In the genomic region with DNA sequence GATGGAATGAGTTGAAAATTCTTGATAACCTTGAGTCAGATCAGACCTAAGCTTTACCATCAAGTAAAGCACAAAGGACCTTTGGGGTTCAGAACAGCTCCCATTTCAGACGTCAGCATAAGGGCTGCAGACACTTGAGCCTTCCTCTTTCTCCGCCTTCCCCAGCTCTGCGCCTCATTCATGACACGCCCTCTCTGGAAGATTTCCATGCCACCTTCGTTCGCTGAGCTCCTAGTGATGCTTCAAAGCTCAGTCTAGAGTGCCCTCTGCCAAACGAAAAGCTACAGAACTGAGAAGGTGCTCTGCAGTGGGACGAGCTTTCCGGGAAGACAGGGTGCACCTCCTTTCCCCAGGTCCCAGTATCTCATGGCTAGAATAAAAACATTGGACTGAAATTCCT, we compare ENCODE assay signal across 37 mouse cellular contexts. TPM values are rescaled to one million over a fixed set of nuclear protein-coding genes. Genes with fewer than 3 reads are reported as not detected.
DNase-seq lines count a peak whose midpoint lies in the region; ATAC-seq and TF ChIP-seq lines count a peak whose summit lies in the region.
"Had no signal": no experiment of that assay in that cellular context is flagged by ENCODE, and none has a peak within 500 bp of the region (broad histone marks: within the 10 kb centered on the region; RNA-seq: fewer than 3 reads in every experiment).

No protein-coding gene starts in this region.

- peaks cover 29% of the 10 kb centered on the region for H3K27me3 ChIP-seq in erythroblast, embryonic 14.5 days (ENCODE audit: control insufficient read depth)
- no peaks in the 10 kb centered on the region for H3K27me3 ChIP-seq in liver, adult 2 months (ENCODE audit: control insufficient read depth, insufficient read depth, low read length)
- H3K27me3 ChIP-seq in liver, embryonic 12.5 days (replicated peaks) = peaks cover 44% of the 10 kb centered on the region
- peaks cover 10% of the 10 kb centered on the region for H3K27me3 ChIP-seq in liver, postnatal 0 days (ENCODE audit: insufficient read depth, low read length)
- peaks cover 22% of the 10 kb centered on the region for H3K27me3 ChIP-seq in forebrain, embryonic 11.5 days (ENCODE audit: control insufficient read depth, insufficient read depth, low read length)
- peaks cover 44% of the 10 kb centered on the region for H3K27me3 ChIP-seq in forebrain, embryonic 10.5 days (ENCODE audit: poor library complexity, severe bottlenecking)

- peak overlapping the region; percentile 36 for H3K4me2 ChIP-seq in liver, embryonic 12.5 days
- peak overlapping the region; percentile 67 for H3K4me2 ChIP-seq in liver, postnatal 0 days (ENCODE audit: low read depth, low read length)
- no peak overlapping the region for H3K4me2 ChIP-seq in forebrain, embryonic 11.5 days (ENCODE audit: low read depth, low read length, severe bottlenecking)
- H3K4me2 ChIP-seq: embryonic facial prominence, embryonic 15.5 days; heart, embryonic 13.5 days; midbrain, embryonic 11.5 days; neural tube, embryonic 12.5 days had no signal

- H3K27ac ChIP-seq in liver, adult 2 months (replicated peaks; ENCODE audit: insufficient read depth, low read depth, low read length) = no peak overlapping the region
- no peak overlapping the region for H3K27ac ChIP-seq in liver, embryonic 12.5 days
- no peak overlapping the region for H3K27ac ChIP-seq in liver, postnatal 0 days (ENCODE audit: low read depth)
- H3K27ac ChIP-seq in forebrain, embryonic 11.5 days (ENCODE audit: low read depth, low read length) = no peak overlapping the region
- no peak overlapping the region for H3K27ac ChIP-seq in forebrain, embryonic 10.5 days
- H3K27ac ChIP-seq: embryonic facial prominence, embryonic 10.5 days; embryonic facial prominence, embryonic 15.5 days; heart, embryonic 13.5 days; left cerebral cortex, adult 2 months; neural tube, embryonic 12.5 days had no signal

- ATAC-seq in erythroblast, adult 5-6 weeks (replicated peaks; ENCODE audit: low FRiP score, poor library complexity, severe bottlenecking) = no peak
- ATAC-seq in liver, embryonic 12.5 days = no peak
- no peak for ATAC-seq in liver, postnatal 0 days
- ATAC-seq in forebrain, embryonic 11.5 days (replicated peaks; ENCODE audit: low FRiP score) = no peak
- ATAC-seq: forebrain, embryonic 16.5 days; midbrain, embryonic 16.5 days had no signal

- no peak for TF ChIP-seq EP300 in liver, postnatal 0 days (IDR thresholded peaks at IDR 0.05; ENCODE audit: low read depth)

- WGBS in liver, adult 2 months = 25% methylated on average over 9 of the region's 9 CpGs
- WGBS in liver, embryonic 12.5 days (ENCODE audit: insufficient replicate concordance) = 68% methylated on average over 9 of the region's 9 CpGs
- 61% methylated on average over 9 of the region's 9 CpGs for WGBS in liver, postnatal 0 days (ENCODE audit: insufficient replicate concordance)
- WGBS in forebrain, embryonic 11.5 days = 81% methylated on average over 9 of the region's 9 CpGs
- WGBS in forebrain, embryonic 10.5 days = 84% methylated on average over 9 of the region's 9 CpGs

- TF ChIP-seq POLR2A in liver, adult 2 months (IDR thresholded peaks at IDR 0.05; ENCODE audit: extremely low read depth, insufficient read depth, low read length) = no peak

- peak; percentile 92 for DNase-seq in liver, adult 2 months (ENCODE audit: extremely low read depth, low read depth, low spot score)
- no peak for DNase-seq in liver
- no peak for DNase-seq in liver, postnatal 0 days
- no peak for DNase-seq in forebrain, embryonic 11.5 days (ENCODE audit: low spot score)
- DNase-seq in forebrain, embryonic 10.5 days (ENCODE audit: extremely low spot score, low spot score) = no peak
- DNase-seq: adrenal gland, postnatal 25 days; cerebellum, adult 11-12 months; cerebellum, adult 9-11 months; heart, postnatal 10 days; kidney, postnatal 14 days; lung, postnatal 36 days; right cerebral cortex, adult 18-20 months; spleen, adult 18-20 months; thymus, postnatal 25 days had no signal

- H3K4me3 ChIP-seq in erythroblast, embryonic 14.5 days (replicated peaks) = peak overlapping the region; percentile 18
- peak overlapping the region; percentile 89 for H3K4me3 ChIP-seq in liver, adult 2 months (ENCODE audit: insufficient read depth, low read depth, low read length)
- peak overlapping the region; percentile 6 for H3K4me3 ChIP-seq in liver, embryonic 12.5 days
- H3K4me3 ChIP-seq in liver, postnatal 0 days (ENCODE audit: low read depth, low read length) = no peak overlapping the region
- H3K4me3 ChIP-seq in forebrain, embryonic 11.5 days (ENCODE audit: low read depth, low read length) = no peak overlapping the region
- no peak overlapping the region for H3K4me3 ChIP-seq in forebrain, embryonic 10.5 days
- H3K4me3 ChIP-seq: embryonic facial prominence, embryonic 10.5 days; embryonic facial prominence, embryonic 15.5 days; heart, embryonic 13.5 days; left cerebral cortex, adult 2 months; neural tube, embryonic 12.5 days had no signal

- TF ChIP-seq CTCF in liver, adult 2 months (IDR thresholded peaks at IDR 0.05; ENCODE audit: low read depth, low read length) = no peak
- no peak for TF ChIP-seq CTCF in liver, postnatal 0 days (IDR thresholded peaks at IDR 0.05; ENCODE audit: low read depth)

- H3K9me3 ChIP-seq in erythroblast, embryonic 14.5 days (ENCODE audit: control insufficient read depth, low read length) = no peaks in the 10 kb centered on the region
- H3K9me3 ChIP-seq in liver, embryonic 12.5 days (replicated peaks) = no peaks in the 10 kb centered on the region
- H3K9me3 ChIP-seq in liver, postnatal 0 days (ENCODE audit: low read length) = no peaks in the 10 kb centered on the region
- no peaks in the 10 kb centered on the region for H3K9me3 ChIP-seq in forebrain, embryonic 11.5 days (ENCODE audit: control insufficient read depth, low read length)
- H3K9me3 ChIP-seq in forebrain, embryonic 10.5 days = no peaks in the 10 kb centered on the region
- H3K9me3 ChIP-seq: embryonic facial prominence, embryonic 10.5 days; embryonic facial prominence, embryonic 15.5 days; G1E; heart, embryonic 13.5 days; neural tube, embryonic 12.5 days had no signal

- H3K36me3 ChIP-seq in erythroblast, embryonic 14.5 days (ENCODE audit: control insufficient read depth) = no peaks in the 10 kb centered on the region; the same call in 1 of the 2 replicates
- peaks cover 13% of the 10 kb centered on the region for H3K36me3 ChIP-seq in liver, adult 2 months (ENCODE audit: control insufficient read depth, insufficient read depth, low read length)
- H3K36me3 ChIP-seq in liver, embryonic 12.5 days = peaks cover 9% of the 10 kb centered on the region
- H3K36me3 ChIP-seq in liver, postnatal 0 days (replicated peaks; ENCODE audit: insufficient read depth, low read length) = 0 out of 2 replicates have a peak, but pooled peaks cover 3% of the 10 kb centered on the region
- H3K36me3 ChIP-seq in forebrain, embryonic 11.5 days (ENCODE audit: control insufficient read depth, insufficient read depth, low read length) = no peaks in the 10 kb centered on the region
- H3K36me3 ChIP-seq in forebrain, embryonic 10.5 days (replicated peaks) = no peaks in the 10 kb centered on the region
- H3K36me3 ChIP-seq: embryonic facial prominence, embryonic 10.5 days; embryonic facial prominence, embryonic 15.5 days; G1E; heart, embryonic 13.5 days; neural tube, embryonic 12.5 days had no signal

- H3K79me2 ChIP-seq in liver, adult 2 months (ENCODE audit: control insufficient read depth, insufficient read depth, low read length) = peaks cover 30% of the 10 kb centered on the region; the same call in 1 of the 2 replicates

- no peak overlapping the region for H3K9ac ChIP-seq in liver, adult 2 months (ENCODE audit: low read depth, low read length)
- H3K9ac ChIP-seq in liver, embryonic 12.5 days = no peak overlapping the region
- H3K9ac ChIP-seq in liver, postnatal 0 days (replicated peaks) = no peak overlapping the region
- H3K9ac ChIP-seq in forebrain, embryonic 11.5 days (ENCODE audit: low read length) = no peak overlapping the region
- H3K9ac ChIP-seq: embryonic facial prominence, embryonic 15.5 days; heart, embryonic 13.5 days; neural tube, embryonic 12.5 days had no signal

- no peaks in the 10 kb centered on the region for H3K4me1 ChIP-seq in erythroblast, embryonic 14.5 days (ENCODE audit: control insufficient read depth)
- peaks cover 10% of the 10 kb centered on the region for H3K4me1 ChIP-seq in liver, adult 2 months (ENCODE audit: control insufficient read depth, insufficient read depth, low read length)
- H3K4me1 ChIP-seq in liver, embryonic 12.5 days = no peaks in the 10 kb centered on the region; the same call in 1 of the 2 replicates
- no peaks in the 10 kb centered on the region; the same call in 1 of the 2 replicates for H3K4me1 ChIP-seq in liver, postnatal 0 days (ENCODE audit: insufficient read depth)
- H3K4me1 ChIP-seq in forebrain, embryonic 11.5 days (replicated peaks; ENCODE audit: control insufficient read depth, insufficient read depth, low read length) = peaks cover 9% of the 10 kb centered on the region
- H3K4me1 ChIP-seq in forebrain, embryonic 10.5 days = peaks cover 27% of the 10 kb centered on the region

RNA-seq across cellular contexts. Expression of a gene that starts 2.1 kb away (rescaled TPM):
- polyA plus RNA-seq in erythroblast, embryonic 14.5 days (2012) = 0.11 and 0.15 TPM in 2 replicates
- not detected in 2 replicates for total RNA-seq in erythroblast, adult 5-6 weeks (2015; ENCODE audit: low replicate concordance)
- total RNA-seq in erythroblast, adult 5-6 weeks (2017; ENCODE audit: low replicate concordance) = not detected in 2 replicates
- total RNA-seq in liver, adult 2 months (2014; rRNA removed) = 35.9 and 55.0 TPM in 2 replicates
- 60.8 and 88.2 TPM in 2 replicates for polyA plus RNA-seq in liver, adult 2 months (2012; rRNA removed)
- polyA plus RNA-seq in liver, embryonic 12.5 days (2016; fragmentation: Nextera tagmentation; extraction: Ambion mirVana) = 83.2 and 88.0 TPM in 2 replicates
- polyA plus RNA-seq in liver, postnatal 0 days (2015; fragmentation: Nextera tagmentation; extraction: Ambion mirVana) = 9.0 and 9.8 TPM in 2 replicates
- polyA plus RNA-seq in forebrain, embryonic 11.5 days (2014; fragmentation: Nextera tagmentation; extraction: Ambion mirVana) = 3.9 and 4.8 TPM in 2 replicates
- polyA plus RNA-seq in forebrain, embryonic 10.5 days (2016; fragmentation: Nextera tagmentation; extraction: Ambion mirVana) = 5.9 and 6.9 TPM in 2 replicates
- total RNA-seq: adrenal gland, adult 18-20 months; G1E; gastrocnemius, adult 8-10 months; heart, adult 8-10 months; heart, postnatal 10 days had no signal
- polyA plus RNA-seq: G1E had no signal

RNA-seq across cellular contexts. Expression of a gene that starts 30.1 kb away (rescaled TPM):
- not detected in 2 replicates for polyA plus RNA-seq in erythroblast, embryonic 14.5 days (2012)
- not detected in 2 replicates for total RNA-seq in erythroblast, adult 5-6 weeks (2015; ENCODE audit: low replicate concordance)
- not detected in 2 replicates for total RNA-seq in erythroblast, adult 5-6 weeks (2017; ENCODE audit: low replicate concordance)
- not detected in 2 replicates for total RNA-seq in liver, adult 2 months (2014; rRNA removed)
- not detected in 2 replicates for polyA plus RNA-seq in liver, adult 2 months (2012; rRNA removed)
- not detected in 2 replicates for polyA plus RNA-seq in liver, embryonic 12.5 days (2016; fragmentation: Nextera tagmentation; extraction: Ambion mirVana)
- not detected in 2 replicates for polyA plus RNA-seq in liver, postnatal 0 days (2015; fragmentation: Nextera tagmentation; extraction: Ambion mirVana)
- not detected in 2 replicates for polyA plus RNA-seq in forebrain, embryonic 11.5 days (2014; fragmentation: Nextera tagmentation; extraction: Ambion mirVana)
- not detected in 2 replicates for polyA plus RNA-seq in forebrain, embryonic 10.5 days (2016; fragmentation: Nextera tagmentation; extraction: Ambion mirVana)
- total RNA-seq: adrenal gland, adult 18-20 months; adrenal gland, postnatal 25 days; heart, adult 8-10 months; heart, postnatal 10 days; layer of hippocampus, adult 18-20 months; left cerebral cortex, adult 2 months; left cerebral cortex, postnatal 36 days; megakaryocyte, adult 5-6 weeks had no signal
- polyA plus RNA-seq: cortical plate, adult 2 months; embryonic facial prominence, embryonic 10.5 days; forebrain, embryonic 16.5 days; G1E; heart, embryonic 13.5 days; hindbrain, embryonic 11.5 days; limb, embryonic 14.5 days; lung, embryonic 16.5 days; midbrain, embryonic 11.5 days; midbrain, embryonic 16.5 days; neural tube, embryonic 12.5 days; stomach, embryonic 16.5 days had no signal

Comparison
In these comparisons a context has a peak if more than half of its experiments do, and no peak if none do; other contexts are left out.
1. H3K4me3 ChIP-seq: peak in erythroblast, embryonic 14.5 days (single experiment), liver, adult 2 months (single experiment) and liver, embryonic 12.5 days (single experiment); none in liver, postnatal 0 days (single experiment), forebrain, embryonic 11.5 days (single experiment) and forebrain, embryonic 10.5 days (single experiment).